In genomic region chr2:38064266-38064665, GRCm38 (mm10) we compare ENCODE assay signal across 30 mouse cellular contexts.
"Had no signal": no experiment of that assay in that cellular context is flagged by ENCODE, and none has a peak within 500 bp of the region (broad histone marks: within the 10 kb centered on the region; RNA-seq: fewer than 3 reads in every experiment).

No protein-coding gene starts in this region.

- DNase-seq: left cerebral cortex, postnatal 4 days; liver; liver, embryonic 13.5 days; liver, postnatal 0 days; lung, adult 18-20 months; lung, adult 2 months; lung, embryonic 14.5 days; lung, postnatal 10 days; lung, postnatal 14 days; lung, postnatal 36 days; lung, postnatal 4 days; midbrain, embryonic 14.5 days had no signal

- H3K4me3 ChIP-seq: limb, embryonic 10.5 days; limb, embryonic 12.5 days; limb, embryonic 13.5 days; limb, embryonic 15.5 days; liver, embryonic 12.5 days; liver, embryonic 13.5 days; liver, embryonic 15.5 days; lung, embryonic 15.5 days; megakaryocyte, embryonic 14.5 days; midbrain, embryonic 10.5 days; midbrain, embryonic 12.5 days; midbrain, embryonic 13.5 days; midbrain, embryonic 15.5 days; neural tube, embryonic 12.5 days; neural tube, embryonic 13.5 days had no signal

- H3K27me3 ChIP-seq: limb, embryonic 12.5 days; limb, embryonic 13.5 days; limb, embryonic 15.5 days; liver, embryonic 12.5 days; liver, embryonic 13.5 days; liver, embryonic 15.5 days; lung, embryonic 15.5 days; megakaryocyte, embryonic 14.5 days; midbrain, embryonic 12.5 days; midbrain, embryonic 13.5 days; midbrain, embryonic 15.5 days; neural tube, embryonic 12.5 days; neural tube, embryonic 13.5 days had no signal

- H3K4me2 ChIP-seq: limb, embryonic 12.5 days; limb, embryonic 13.5 days; limb, embryonic 15.5 days; liver, embryonic 11.5 days; liver, embryonic 12.5 days; liver, embryonic 13.5 days; liver, embryonic 15.5 days; lung, embryonic 14.5 days; lung, embryonic 15.5 days; midbrain, embryonic 11.5 days; midbrain, embryonic 12.5 days; midbrain, embryonic 13.5 days; midbrain, embryonic 15.5 days; neural tube, embryonic 12.5 days; neural tube, embryonic 13.5 days had no signal

- ATAC-seq: liver, embryonic 12.5 days; liver, postnatal 0 days; lung, postnatal 0 days; midbrain, embryonic 13.5 days; midbrain, embryonic 15.5 days; midbrain, embryonic 16.5 days had no signal

- H3K36me3 ChIP-seq: limb, embryonic 10.5 days; limb, embryonic 12.5 days; limb, embryonic 13.5 days; limb, embryonic 15.5 days; liver, embryonic 12.5 days; liver, embryonic 13.5 days; liver, embryonic 15.5 days; lung, embryonic 15.5 days; midbrain, embryonic 10.5 days; midbrain, embryonic 12.5 days; midbrain, embryonic 13.5 days; midbrain, embryonic 15.5 days; neural tube, embryonic 12.5 days; neural tube, embryonic 13.5 days had no signal
